Mouse (Mus musculus): ENCODE measurements around the gene Fibp.

DNA sequence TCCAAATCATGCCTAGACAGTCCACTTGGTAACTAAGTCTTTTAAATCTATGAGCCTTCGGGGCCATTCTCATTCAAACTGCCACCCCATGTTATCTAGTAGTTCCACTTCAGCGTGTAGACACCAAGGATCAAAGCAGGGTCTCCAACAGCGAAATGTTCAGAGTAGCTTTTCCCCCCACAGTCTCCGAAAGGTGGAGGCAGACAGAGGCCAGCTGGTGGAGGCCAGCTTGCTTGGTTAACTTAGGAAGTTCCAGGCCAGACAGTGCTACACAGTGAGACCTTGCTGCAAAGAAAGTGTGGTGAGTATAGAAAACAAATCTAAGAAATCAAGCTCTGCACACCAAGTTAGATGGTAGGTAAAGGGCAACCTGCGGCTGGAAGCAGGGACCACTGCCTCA, 49.8 kb upstream of the Fibp start:
- TF ChIP-seq POU5F1 (IDR thresholded peaks at IDR 0.05; ENCODE audit: borderline replicate concordance, low read length) (no peak), CTCF (conservative IDR thresholded peaks at IDR 0.05; ENCODE audit: low read length) (no peak)

All from E14TG2a.4 (cell line).